ENCODE assay signal across 28 mouse cellular contexts in the genomic region with DNA sequence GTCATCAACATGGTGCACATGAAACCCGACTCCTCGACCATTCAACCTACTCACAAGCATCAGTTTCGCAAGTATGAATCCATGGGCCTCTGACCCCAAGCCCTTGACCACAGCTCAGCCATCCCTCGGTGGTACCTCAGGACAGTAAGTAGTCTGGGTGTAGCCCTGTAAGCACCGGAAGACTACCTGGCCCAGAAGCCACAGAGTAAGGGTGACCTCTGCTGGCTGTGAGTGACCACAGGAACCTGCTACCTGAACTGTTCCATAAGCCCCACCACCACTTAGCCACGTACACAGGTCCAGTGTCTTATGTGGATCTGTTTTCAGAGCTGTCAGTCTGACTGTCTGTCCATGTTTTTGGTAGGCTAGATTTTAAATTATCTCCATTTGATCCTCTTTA. TPM values are rescaled to one million over a fixed set of nuclear protein-coding genes. Genes with fewer than 3 reads are reported as not detected.
DNase-seq lines count a peak whose midpoint lies in the region; ATAC-seq and TF ChIP-seq lines count a peak whose summit lies in the region.
"Had no signal": no experiment of that assay in that cellular context is flagged by ENCODE, and none has a peak within 500 bp of the region (broad histone marks: within the 10 kb centered on the region; RNA-seq: fewer than 3 reads in every experiment).

No protein-coding gene starts in this region.

- no peak for ATAC-seq in kidney, postnatal 0 days (replicated peaks; ENCODE audit: low FRiP score, low read depth)
- 0 out of 2 replicates have a peak, but pooled peaks have one; percentile 38 for ATAC-seq in megakaryocyte, adult 5-6 weeks (ENCODE audit: poor library complexity, severe bottlenecking)
- ATAC-seq in megakaryocyte-erythroid progenitor cell, adult 5-6 weeks (replicated peaks; ENCODE audit: low FRiP score, low TSS enrichment, poor library complexity, severe bottlenecking) = no peak
- ATAC-seq: activated CD4-positive, CD25-positive, alpha-beta regulatory T cell, adult 4 months; forebrain, embryonic 16.5 days; intestine, embryonic 15.5 days had no signal

- H3K27ac ChIP-seq in kidney, postnatal 0 days = no peak overlapping the region
- H3K27ac ChIP-seq: embryonic facial prominence, embryonic 15.5 days; hindbrain, embryonic 15.5 days; intestine, embryonic 15.5 days; kidney, embryonic 15.5 days; midbrain, embryonic 10.5 days had no signal

- 0 out of 2 replicates have a peak, but pooled peaks have one; percentile 20 for TF ChIP-seq CTCF in kidney, postnatal 0 days (IDR thresholded peaks at IDR 0.05; ENCODE audit: low read depth)
- TF ChIP-seq CTCF in lung, adult 2 months (IDR thresholded peaks at IDR 0.05; ENCODE audit: insufficient read depth, low read length) = peak; percentile 19; the same call in 1 of the 2 replicates

- intact Hi-C loops in heart, postnatal 36 days (cut with DNase I) = no loop called here

- no peaks in the 10 kb centered on the region for H3K4me1 ChIP-seq in kidney, postnatal 0 days (replicated peaks; ENCODE audit: insufficient read depth, low read length)
- no peaks in the 10 kb centered on the region for H3K4me1 ChIP-seq in lung, adult 2 months (ENCODE audit: control insufficient read depth, insufficient read depth, low read length)
- H3K4me1 ChIP-seq: hindbrain, embryonic 15.5 days; intestine, embryonic 15.5 days; kidney, embryonic 15.5 days; midbrain, embryonic 10.5 days had no signal

- peak; percentile 66 for DNase-seq in heart, adult 11 months
- DNase-seq in heart, postnatal 36 days = no peak
- no peak for DNase-seq in kidney, postnatal 0 days (ENCODE audit: low spot score)
- DNase-seq in kidney, postnatal 10 days = no peak
- DNase-seq in lung, adult 2 months = no peak
- no peak for DNase-seq in lung, adult 18-20 months
- DNase-seq: adrenal gland, adult 8-10 months; cerebellum, adult 18-20 months; cerebellum, postnatal 14 days; gastrocnemius, postnatal 10 days; heart, postnatal 4 days; thymus, adult 2 months; thymus, postnatal 4 days had no signal

- H3K36me3 ChIP-seq in kidney, postnatal 0 days (ENCODE audit: insufficient read depth, low read length) = 0 out of 2 replicates have a peak, but pooled peaks cover 3% of the 10 kb centered on the region

- H3K9me3 ChIP-seq in kidney, postnatal 0 days (replicated peaks; ENCODE audit: low read length) = no peaks in the 10 kb centered on the region
- H3K9me3 ChIP-seq: embryonic facial prominence, embryonic 15.5 days; hindbrain, embryonic 15.5 days; intestine, embryonic 15.5 days; kidney, embryonic 15.5 days; midbrain, embryonic 10.5 days had no signal

- H3K27me3 ChIP-seq in kidney, postnatal 0 days (ENCODE audit: insufficient read depth, low read length) = no peaks in the 10 kb centered on the region
- H3K27me3 ChIP-seq: embryonic facial prominence, embryonic 15.5 days; hindbrain, embryonic 15.5 days; intestine, embryonic 15.5 days; kidney, embryonic 15.5 days had no signal

- no peak for TF ChIP-seq POLR2A in lung, adult 2 months (IDR thresholded peaks at IDR 0.05; ENCODE audit: borderline replicate concordance, extremely low read depth, low read depth, low read length)

- no peak overlapping the region for H3K4me3 ChIP-seq in kidney, postnatal 0 days (replicated peaks; ENCODE audit: low read depth, low read length)
- H3K4me3 ChIP-seq in lung, adult 2 months (replicated peaks; ENCODE audit: extremely low read depth, low read depth, low read length) = no peak overlapping the region
- H3K4me3 ChIP-seq: embryonic facial prominence, embryonic 15.5 days; hindbrain, embryonic 15.5 days; intestine, embryonic 15.5 days; kidney, embryonic 15.5 days; midbrain, embryonic 10.5 days had no signal

- WGBS in kidney, postnatal 0 days = 81% methylated on average over 6 of the region's 6 CpGs
- 71% methylated on average over 6 of the region's 6 CpGs for WGBS in lung, adult 2 months

- no peak overlapping the region for H3K9ac ChIP-seq in kidney, postnatal 0 days (ENCODE audit: low read depth, low read length)
- H3K9ac ChIP-seq: embryonic facial prominence, embryonic 15.5 days; hindbrain, embryonic 15.5 days; intestine, embryonic 15.5 days; kidney, embryonic 15.5 days had no signal

- no peak overlapping the region for H3K4me2 ChIP-seq in kidney, postnatal 0 days (ENCODE audit: low read length)
- H3K4me2 ChIP-seq: embryonic facial prominence, embryonic 15.5 days; hindbrain, embryonic 15.5 days; intestine, embryonic 15.5 days; kidney, embryonic 15.5 days had no signal

RNA-seq across cellular contexts. Expression of a gene that starts 19.2 kb away (rescaled TPM):
- not detected for total RNA-seq in heart, postnatal 36 days (2021)
- polyA plus RNA-seq in kidney, postnatal 0 days (2015; fragmentation: Nextera tagmentation; extraction: Ambion mirVana) = 0.16 and 0.27 TPM in 2 replicates
- polyA plus RNA-seq in lung, adult 2 months (2012; rRNA removed) = 0.08 and 2.3 TPM in 2 replicates
- not detected in 2 replicates for total RNA-seq in megakaryocyte, adult 5-6 weeks (2015)
- not detected in 2 replicates for total RNA-seq in megakaryocyte, adult 5-6 weeks (2017)
- not detected in 2 replicates for total RNA-seq in megakaryocyte-erythroid progenitor cell, adult 5-6 weeks (2014; fragmentation: Nextera tagmentation)
- total RNA-seq in megakaryocyte-erythroid progenitor cell, adult 5-6 weeks (2017) = not detected in 2 replicates
- total RNA-seq: gastrocnemius, postnatal 10 days; granulocyte monocyte progenitor cell, adult 5-6 weeks; heart, postnatal 4 days; neutrophil, adult 5-6 weeks had no signal
- polyA plus RNA-seq: activated CD4-positive, CD25-positive, alpha-beta regulatory T cell, adult 4 months; heart, embryonic 14.5 days; intestine, embryonic 15.5 days; kidney, embryonic 15.5 days; limb, embryonic 11.5 days; liver, embryonic 16.5 days; small intestine, adult 2 months had no signal

RNA-seq across cellular contexts. Expression of a gene that starts 21.4 kb away (rescaled TPM):
- total RNA-seq in heart, postnatal 36 days (2021) = 10 to 100 TPM; 14.2 to 15.3 TPM
- 16.4 and 18.1 TPM in 2 replicates for polyA plus RNA-seq in kidney, postnatal 0 days (2015; fragmentation: Nextera tagmentation; extraction: Ambion mirVana)
- 5.0 and 8.8 TPM in 2 replicates for polyA plus RNA-seq in lung, adult 2 months (2012; rRNA removed)
- total RNA-seq in megakaryocyte, adult 5-6 weeks (2015) = 2.8 and 2.9 TPM in 2 replicates
- 2.0 and 4.4 TPM in 2 replicates for total RNA-seq in megakaryocyte, adult 5-6 weeks (2017)
- 2.3 and 3.7 TPM in 2 replicates for total RNA-seq in megakaryocyte-erythroid progenitor cell, adult 5-6 weeks (2014; fragmentation: Nextera tagmentation)
- total RNA-seq in megakaryocyte-erythroid progenitor cell, adult 5-6 weeks (2017) = 1.0 and 7.7 TPM in 2 replicates
